ENCODE assay signal across 12 mouse cellular contexts in genomic region chr19:6392743-6393393, GRCm38 (mm10). TPM values are rescaled to one million over a fixed set of nuclear protein-coding genes. Genes with fewer than 3 reads are reported as not detected.
DNase-seq lines count a peak whose midpoint lies in the region; ATAC-seq and TF ChIP-seq lines count a peak whose summit lies in the region.
"Had no signal": no experiment of that assay in that cellular context is flagged by ENCODE, and none has a peak within 500 bp of the region (broad histone marks: within the 10 kb centered on the region; RNA-seq: fewer than 3 reads in every experiment).

No protein-coding gene starts in this region.

- no peak overlapping the region for H3K9ac ChIP-seq in forebrain, postnatal 0 days
- H3K9ac ChIP-seq in forebrain, embryonic 13.5 days, result no peak overlapping the region
- no peak overlapping the region for H3K9ac ChIP-seq in liver, embryonic 14.5 days (replicated peaks)
- H3K9ac ChIP-seq in CH12.LX (ENCODE audit: insufficient read depth, low read depth), result no peak overlapping the region
- H3K9ac ChIP-seq in midbrain, embryonic 13.5 days (replicated peaks), result no peak overlapping the region

- no peak overlapping the region for H3K27ac ChIP-seq in forebrain, postnatal 0 days (ENCODE audit: low read depth, low read length)
- H3K27ac ChIP-seq in forebrain, embryonic 13.5 days, result no peak overlapping the region
- no peak overlapping the region for H3K27ac ChIP-seq in liver, embryonic 14.5 days
- no peak overlapping the region for H3K27ac ChIP-seq in CH12.LX (ENCODE audit: insufficient read depth, low read depth)
- no peak overlapping the region for H3K27ac ChIP-seq in cortical plate, adult 2 months (ENCODE audit: insufficient read depth, low read length)
- no peak overlapping the region for H3K27ac ChIP-seq in midbrain, embryonic 13.5 days

- no peaks in the 10 kb centered on the region for H3K79me2 ChIP-seq in CH12.LX (replicated peaks; ENCODE audit: control insufficient read depth, extremely low read depth, insufficient read depth, poor library complexity, severe bottlenecking)

- in situ Hi-C loops in CH12.LX (cut with MboI; ENCODE audit: low pct_ligation_motif_present, low pct_unique_long_range_greater_than_20kb, low sequenced_read_pairs), result no loop called here

- ATAC-seq in forebrain, postnatal 0 days, result no peak
- no peak for ATAC-seq in forebrain, embryonic 13.5 days
- no peak for ATAC-seq in liver, embryonic 14.5 days (ENCODE audit: insufficient read depth)
- ATAC-seq in midbrain, embryonic 13.5 days, result no peak
- ATAC-seq: hindbrain, embryonic 16.5 days had no signal

- H3K27me3 ChIP-seq in forebrain, postnatal 0 days (ENCODE audit: insufficient read depth, low read length), result no peaks in the 10 kb centered on the region
- 0 out of 2 replicates have a peak, but pooled peaks cover 6% of the 10 kb centered on the region for H3K27me3 ChIP-seq in forebrain, embryonic 13.5 days
- H3K27me3 ChIP-seq in liver, embryonic 14.5 days (ENCODE audit: control insufficient read depth, insufficient read depth, low read length), result no peaks in the 10 kb centered on the region; the same call in 1 of the 2 replicates
- no peaks in the 10 kb centered on the region for H3K27me3 ChIP-seq in CH12.LX (replicated peaks)
- H3K27me3 ChIP-seq in midbrain, embryonic 13.5 days, result peaks cover 7% of the 10 kb centered on the region; the same call in 1 of the 2 replicates

- no peak for TF ChIP-seq EP300 in liver, embryonic 14.5 days (IDR thresholded peaks at IDR 0.05; ENCODE audit: low read depth)
- TF ChIP-seq EP300 in CH12.LX (IDR thresholded peaks at IDR 0.05; ENCODE audit: low read length), result no peak

- H3K4me2 ChIP-seq in forebrain, postnatal 0 days (ENCODE audit: low read depth), result no peak overlapping the region
- no peak overlapping the region for H3K4me2 ChIP-seq in forebrain, embryonic 13.5 days
- H3K4me2 ChIP-seq in liver, embryonic 14.5 days (ENCODE audit: low read depth), result no peak overlapping the region
- H3K4me2 ChIP-seq in CH12.LX (ENCODE audit: insufficient read depth, low read depth, poor library complexity, severe bottlenecking), result no peak overlapping the region
- H3K4me2 ChIP-seq in midbrain, embryonic 13.5 days (replicated peaks), result no peak overlapping the region

- no peaks in the 10 kb centered on the region for H3K9me3 ChIP-seq in forebrain, postnatal 0 days (ENCODE audit: low read length)
- no peaks in the 10 kb centered on the region for H3K9me3 ChIP-seq in forebrain, embryonic 13.5 days (replicated peaks)
- H3K9me3 ChIP-seq in liver, embryonic 14.5 days (ENCODE audit: control insufficient read depth, low read length), result no peaks in the 10 kb centered on the region
- no peaks in the 10 kb centered on the region for H3K9me3 ChIP-seq in CH12.LX (replicated peaks; ENCODE audit: low read length)
- H3K9me3 ChIP-seq in midbrain, embryonic 13.5 days, result no peaks in the 10 kb centered on the region

- H3K36me3 ChIP-seq in forebrain, postnatal 0 days (ENCODE audit: insufficient read depth), result no peaks in the 10 kb centered on the region
- H3K36me3 ChIP-seq in forebrain, embryonic 13.5 days (ENCODE audit: poor library complexity, severe bottlenecking), result no peaks in the 10 kb centered on the region
- no peaks in the 10 kb centered on the region for H3K36me3 ChIP-seq in liver, embryonic 14.5 days (replicated peaks; ENCODE audit: control insufficient read depth, insufficient read depth, low read depth)
- H3K36me3 ChIP-seq in CH12.LX (replicated peaks in 1 of 2; ENCODE audit: control insufficient read depth in 1 of 2, insufficient read depth in 1 of 2, low read length in 1 of 2), result peaks cover 0 to 44% of the 10 kb centered on the region in 2 experiments
- no peaks in the 10 kb centered on the region for H3K36me3 ChIP-seq in midbrain, embryonic 13.5 days

- intact Hi-C loops in left cerebral cortex, postnatal 25 days (cut with DNase I), result no loop called here

- TF ChIP-seq RAD21 in CH12.LX (IDR thresholded peaks at IDR 0.05; ENCODE audit: low read depth, low read length), result no peak

- WGBS in forebrain, postnatal 0 days, result 95% methylated on average over 14 of the region's 14 CpGs
- WGBS in forebrain, embryonic 13.5 days, result 95% methylated on average over 14 of the region's 14 CpGs
- 49% methylated on average over 14 of the region's 14 CpGs for WGBS in liver, embryonic 14.5 days (ENCODE audit: insufficient replicate concordance)
- 96% methylated on average over 14 of the region's 14 CpGs for WGBS in midbrain, embryonic 13.5 days

- H3K4me3 ChIP-seq in forebrain, postnatal 0 days (ENCODE audit: low read depth, low read length), result no peak overlapping the region
- no peak overlapping the region for H3K4me3 ChIP-seq in forebrain, embryonic 13.5 days
- no peak overlapping the region for H3K4me3 ChIP-seq in liver, embryonic 14.5 days (ENCODE audit: insufficient read depth in 1 of 2, low read depth in 2 of 2, low read length in 2 of 2)
- no peak overlapping the region for H3K4me3 ChIP-seq in CH12.LX (replicated peaks in 1 of 3; ENCODE audit: low read depth in 2 of 3, low read length in 2 of 3, poor library complexity in 1 of 3)
- H3K4me3 ChIP-seq in cortical plate, adult 2 months (ENCODE audit: insufficient read depth, low read length), result no peak overlapping the region
- H3K4me3 ChIP-seq in midbrain, embryonic 13.5 days (replicated peaks), result no peak overlapping the region
- H3K4me3 ChIP-seq: erythroblast, embryonic 14.5 days had no signal

- TF ChIP-seq CTCF in forebrain, postnatal 0 days (IDR thresholded peaks at IDR 0.05; ENCODE audit: low read depth), result peak; percentile 28
- peak; percentile 65 for TF ChIP-seq CTCF in liver, embryonic 14.5 days (IDR thresholded peaks at IDR 0.05; ENCODE audit: low read depth)
- TF ChIP-seq CTCF in CH12.LX (conservative IDR thresholded peaks at IDR 0.05 in 1 of 2, IDR thresholded peaks at IDR 0.05 in 1 of 2; ENCODE audit: low read depth in 2 of 2, low read length in 2 of 2), result peak; percentile 23 to 39; a peak in 2 of 4 replicates
- peak; percentile 24; the same call in 1 of the 2 replicates for TF ChIP-seq CTCF in cortical plate, adult 2 months (IDR thresholded peaks at IDR 0.05; ENCODE audit: extremely low read depth, insufficient read depth, low read length)

- no peak for TF ChIP-seq POLR2A in CH12.LX (IDR thresholded peaks at IDR 0.05; ENCODE audit: low read depth, low read length)
- no peak for TF ChIP-seq POLR2A in cortical plate, adult 2 months (IDR thresholded peaks at IDR 0.05; ENCODE audit: extremely low read depth, insufficient read depth, low read length)

- dilution Hi-C loops in CH12.LX (cut with MboI; ENCODE audit: extremely low pct_ligation_motif_present, extremely low pct_unique_long_range_greater_than_20kb, low sequenced_read_pairs), result no loop called here

- H3K4me1 ChIP-seq in forebrain, postnatal 0 days (ENCODE audit: insufficient read depth), result no peaks in the 10 kb centered on the region; the same call in 1 of the 2 replicates
- H3K4me1 ChIP-seq in forebrain, embryonic 13.5 days, result peaks cover 7% of the 10 kb centered on the region; the same call in 1 of the 2 replicates
- peaks cover 0 to 2% of the 10 kb centered on the region in 2 experiments; a peak in 2 of 4 replicates for H3K4me1 ChIP-seq in liver, embryonic 14.5 days (replicated peaks; ENCODE audit: control insufficient read depth in 2 of 2, insufficient read depth in 2 of 2, low read length in 1 of 2)
- H3K4me1 ChIP-seq in CH12.LX (ENCODE audit: control insufficient read depth in 1 of 2, insufficient read depth in 2 of 2), result peaks cover 6 to 9% of the 10 kb centered on the region in 2 experiments
- no peaks in the 10 kb centered on the region for H3K4me1 ChIP-seq in cortical plate, adult 2 months (ENCODE audit: control insufficient read depth, insufficient read depth, low read length)
- H3K4me1 ChIP-seq in midbrain, embryonic 13.5 days (replicated peaks), result peaks cover 7% of the 10 kb centered on the region

- no peak for DNase-seq in forebrain, postnatal 0 days
- DNase-seq in liver, embryonic 14.5 days (ENCODE audit: low read depth in 3 of 3, low spot score in 3 of 3), result no peak
- no peak for DNase-seq in liver
- no peak for DNase-seq in CH12.LX (ENCODE audit: extremely low read depth)
- DNase-seq in left cerebral cortex, postnatal 25 days (ENCODE audit: low spot score in 2 of 2), result no peak
- DNase-seq: left cerebral cortex, postnatal 4 days; lung, postnatal 14 days had no signal

RNA-seq across cellular contexts. Expression of gene Rasgrp2, which starts 6.3 kb away (rescaled TPM):
- total RNA-seq in forebrain, postnatal 0 days (2014; rRNA removed), result 125 and 170 TPM in 2 replicates
- polyA plus RNA-seq in forebrain, postnatal 0 days (2015; fragmentation: Nextera tagmentation; extraction: Ambion mirVana), result 130 and 150 TPM in 2 replicates
- 21.1 and 25.1 TPM in 2 replicates for polyA plus RNA-seq in forebrain, embryonic 13.5 days (2015; fragmentation: Nextera tagmentation; extraction: Ambion mirVana)
- polyA plus RNA-seq in liver, embryonic 14.5 days (2012; rRNA removed), result 64.1 and 74.5 TPM in 2 replicates
- 76.3 and 76.9 TPM in 2 replicates for polyA plus RNA-seq in liver, embryonic 14.5 days (2014; fragmentation: Nextera tagmentation; extraction: Ambion mirVana)
- total RNA-seq in CH12.LX (2012; rRNA removed) (16.9 and 22.0 TPM in 2 replicates), CH12.LX (2014; rRNA removed) (7.4 and 9.3 TPM in 2 replicates)
- polyA plus RNA-seq in CH12.LX (2012; ENCODE audit: insufficient read length, low read depth), result 26.0 and 37.9 TPM in 2 replicates
- polyA plus RNA-seq in cortical plate, adult 2 months (2012; rRNA removed), result 52.5 and 78.6 TPM in 2 replicates
- total RNA-seq in left cerebral cortex, postnatal 25 days (2021), result 10 to 100 TPM; 49.8 to 86.4 TPM
- polyA plus RNA-seq in midbrain, embryonic 13.5 days (2015; fragmentation: Nextera tagmentation; extraction: Ambion mirVana), result 28.5 and 29.6 TPM in 2 replicates

RNA-seq across cellular contexts. Expression of gene Pygm, which starts 8.7 kb away (rescaled TPM):
- total RNA-seq in forebrain, postnatal 0 days (2014; rRNA removed), result 6.2 and 8.8 TPM in 2 replicates
- polyA plus RNA-seq in forebrain, postnatal 0 days (2015; fragmentation: Nextera tagmentation; extraction: Ambion mirVana), result 4.7 and 7.6 TPM in 2 replicates
- polyA plus RNA-seq in forebrain, embryonic 13.5 days (2015; fragmentation: Nextera tagmentation; extraction: Ambion mirVana), result 2.0 and 2.1 TPM in 2 replicates
- polyA plus RNA-seq in liver, embryonic 14.5 days (2012; rRNA removed), result 1.2 TPM in 2 replicates
- 1.2 and 1.3 TPM in 2 replicates for polyA plus RNA-seq in liver, embryonic 14.5 days (2014; fragmentation: Nextera tagmentation; extraction: Ambion mirVana)
- total RNA-seq in CH12.LX (2012; rRNA removed) (0.47 and 0.63 TPM in 2 replicates), CH12.LX (2014; rRNA removed) (0.32 and 0.92 TPM in 2 replicates)
- 1.2 and 2.0 TPM in 2 replicates for polyA plus RNA-seq in CH12.LX (2012; ENCODE audit: insufficient read length, low read depth)
- polyA plus RNA-seq in cortical plate, adult 2 months (2012; rRNA removed), result 40.9 and 46.2 TPM in 2 replicates
- total RNA-seq in left cerebral cortex, postnatal 25 days (2021), result 10 to 100 TPM; 26.8 to 35.5 TPM
- 1.9 and 2.2 TPM in 2 replicates for polyA plus RNA-seq in midbrain, embryonic 13.5 days (2015; fragmentation: Nextera tagmentation; extraction: Ambion mirVana)

RNA-seq across cellular contexts. Expression of gene Nrxn2, which starts 25.7 kb away (rescaled TPM):
- 213 and 256 TPM in 2 replicates for total RNA-seq in forebrain, postnatal 0 days (2014; rRNA removed)
- polyA plus RNA-seq in forebrain, postnatal 0 days (2015; fragmentation: Nextera tagmentation; extraction: Ambion mirVana), result 45.1 and 49.4 TPM in 2 replicates
- polyA plus RNA-seq in forebrain, embryonic 13.5 days (2015; fragmentation: Nextera tagmentation; extraction: Ambion mirVana), result 16.9 and 18.1 TPM in 2 replicates
- polyA plus RNA-seq in liver, embryonic 14.5 days (2012; rRNA removed), result 0.46 and 0.74 TPM in 2 replicates
- 0.27 and 0.47 TPM in 2 replicates for polyA plus RNA-seq in liver, embryonic 14.5 days (2014; fragmentation: Nextera tagmentation; extraction: Ambion mirVana)
- total RNA-seq in CH12.LX (2012; rRNA removed) (0.29 and 0.30 TPM in 2 replicates), CH12.LX (2014; rRNA removed) (0.20 and 0.31 TPM in 2 replicates)
- polyA plus RNA-seq in CH12.LX (2012; ENCODE audit: insufficient read length, low read depth), result 0.71 and 1.1 TPM in 2 replicates
- polyA plus RNA-seq in cortical plate, adult 2 months (2012; rRNA removed), result 279 and 288 TPM in 2 replicates
- 100 to 1,000 TPM; 627 to 654 TPM for total RNA-seq in left cerebral cortex, postnatal 25 days (2021)
- 20.7 and 24.3 TPM in 2 replicates for polyA plus RNA-seq in midbrain, embryonic 13.5 days (2015; fragmentation: Nextera tagmentation; extraction: Ambion mirVana)

RNA-seq across cellular contexts. Expression of gene Sf1, which starts 29.4 kb away (rescaled TPM):
- total RNA-seq in forebrain, postnatal 0 days (2014; rRNA removed), result 70.0 and 113 TPM in 2 replicates
- polyA plus RNA-seq in forebrain, postnatal 0 days (2015; fragmentation: Nextera tagmentation; extraction: Ambion mirVana), result 89.7 and 102 TPM in 2 replicates
- polyA plus RNA-seq in forebrain, embryonic 13.5 days (2015; fragmentation: Nextera tagmentation; extraction: Ambion mirVana), result 134 and 139 TPM in 2 replicates
- 57.4 and 60.9 TPM in 2 replicates for polyA plus RNA-seq in liver, embryonic 14.5 days (2012; rRNA removed)
- polyA plus RNA-seq in liver, embryonic 14.5 days (2014; fragmentation: Nextera tagmentation; extraction: Ambion mirVana), result 57.9 and 65.0 TPM in 2 replicates
- total RNA-seq in CH12.LX (2012; rRNA removed), result 70.4 and 83.2 TPM in 2 replicates
- total RNA-seq in CH12.LX (2014; rRNA removed), result 54.5 and 64.7 TPM in 2 replicates
- 229 and 251 TPM in 2 replicates for polyA plus RNA-seq in CH12.LX (2012; ENCODE audit: insufficient read length, low read depth)
- 145 and 149 TPM in 2 replicates for polyA plus RNA-seq in cortical plate, adult 2 months (2012; rRNA removed)
- total RNA-seq in left cerebral cortex, postnatal 25 days (2021), result 100 to 1,000 TPM; 180 to 195 TPM
- polyA plus RNA-seq in midbrain, embryonic 13.5 days (2015; fragmentation: Nextera tagmentation; extraction: Ambion mirVana), result 120 and 128 TPM in 2 replicates

RNA-seq across cellular contexts. Expression of gene Map4k2, which starts 51.9 kb away (rescaled TPM):
- total RNA-seq in forebrain, postnatal 0 days (2014; rRNA removed), result 43.0 and 55.8 TPM in 2 replicates
- 6.7 and 9.7 TPM in 2 replicates for polyA plus RNA-seq in forebrain, postnatal 0 days (2015; fragmentation: Nextera tagmentation; extraction: Ambion mirVana)
- polyA plus RNA-seq in forebrain, embryonic 13.5 days (2015; fragmentation: Nextera tagmentation; extraction: Ambion mirVana), result 11.3 and 15.4 TPM in 2 replicates
- polyA plus RNA-seq in liver, embryonic 14.5 days (2012; rRNA removed), result 15.9 and 17.6 TPM in 2 replicates
- polyA plus RNA-seq in liver, embryonic 14.5 days (2014; fragmentation: Nextera tagmentation; extraction: Ambion mirVana), result 3.0 and 3.7 TPM in 2 replicates
- total RNA-seq in CH12.LX (2012; rRNA removed) (77.6 and 95.2 TPM in 2 replicates), CH12.LX (2014; rRNA removed) (55.5 and 56.7 TPM in 2 replicates)
- polyA plus RNA-seq in CH12.LX (2012; ENCODE audit: insufficient read length, low read depth), result 119 and 127 TPM in 2 replicates
- polyA plus RNA-seq in cortical plate, adult 2 months (2012; rRNA removed), result 237 and 248 TPM in 2 replicates
- 10 to 100 TPM; 83.3 to 92.3 TPM for total RNA-seq in left cerebral cortex, postnatal 25 days (2021)
- polyA plus RNA-seq in midbrain, embryonic 13.5 days (2015; fragmentation: Nextera tagmentation; extraction: Ambion mirVana), result 13.6 and 17.1 TPM in 2 replicates
